Mouse (Mus musculus) testis, adult 2 months (tissue): ENCODE data around the gene Fdxacb1. TPM values are rescaled to one million over a fixed set of nuclear protein-coding genes. Genes with fewer than 3 reads are reported as not detected.

Experiments
- H3K27ac ChIP-seq: fragments of 200-500 bp; 2 replicates; pipeline ENCODE4 v1.5.1; 2012; ENCODE audit warnings: low read depth, low read length; ENCODE audit not compliant: control insufficient read depth, insufficient read depth
- H3K27me3 ChIP-seq: fragments of 200-500 bp; 2 replicates; pipeline ENCODE4 v1.6.1; 2012; ENCODE audit warnings: mild to moderate bottlenecking, low read length, moderate library complexity; ENCODE audit not compliant: control insufficient read depth, insufficient read depth
- H3K36me3 ChIP-seq: fragments of 200-500 bp; 2 replicates; pipeline ENCODE4 v1.6.1; 2012; ENCODE audit warnings: mild to moderate bottlenecking, low read length; ENCODE audit not compliant: control insufficient read depth, insufficient read depth
- H3K4me1 ChIP-seq: fragments of 200-500 bp; 2 replicates; pipeline ENCODE4 v1.6.1; 2012; ENCODE audit warnings: low read length; ENCODE audit not compliant: control insufficient read depth, insufficient read depth
- H3K4me3 ChIP-seq: fragments of 200-500 bp; 2 replicates; pipeline ENCODE4 v1.5.1; 2012; ENCODE audit warnings: low read depth, mild to moderate bottlenecking, low read length, moderate library complexity, mixed read lengths; ENCODE audit not compliant: control insufficient read depth
- CTCF ChIP-seq: fragments of 200-500 bp; IDR thresholded peaks from 2 replicates; pipeline ENCODE4 v1.5.1; 2012; ENCODE audit warnings: low read depth, mild to moderate bottlenecking, inconsistent platforms, low read length, moderate library complexity; ENCODE audit not compliant: control insufficient read depth, insufficient read depth, insufficient replicate concordance
- POLR2A ChIP-seq: fragments of 200-500 bp; IDR thresholded peaks from 2 replicates; pipeline ENCODE4 v1.6.1; 2012; ENCODE audit warnings: low read depth, mild to moderate bottlenecking, inconsistent platforms, low read length, moderate library complexity; ENCODE audit not compliant: control insufficient read depth
- polyA plus RNA-seq: library from polyadenylated mRNA; depleted of rRNA; stranded (reverse); fragments of >200 nt; gene quantifications from 2 replicates; pipeline ENCODE4 v1.2.3, GENCODE M21; 2012; rRNA removed

The Fdxacb1 gene
- polyA plus RNA-seq = 5.3 and 5.8 TPM in 2 replicates

DNA sequence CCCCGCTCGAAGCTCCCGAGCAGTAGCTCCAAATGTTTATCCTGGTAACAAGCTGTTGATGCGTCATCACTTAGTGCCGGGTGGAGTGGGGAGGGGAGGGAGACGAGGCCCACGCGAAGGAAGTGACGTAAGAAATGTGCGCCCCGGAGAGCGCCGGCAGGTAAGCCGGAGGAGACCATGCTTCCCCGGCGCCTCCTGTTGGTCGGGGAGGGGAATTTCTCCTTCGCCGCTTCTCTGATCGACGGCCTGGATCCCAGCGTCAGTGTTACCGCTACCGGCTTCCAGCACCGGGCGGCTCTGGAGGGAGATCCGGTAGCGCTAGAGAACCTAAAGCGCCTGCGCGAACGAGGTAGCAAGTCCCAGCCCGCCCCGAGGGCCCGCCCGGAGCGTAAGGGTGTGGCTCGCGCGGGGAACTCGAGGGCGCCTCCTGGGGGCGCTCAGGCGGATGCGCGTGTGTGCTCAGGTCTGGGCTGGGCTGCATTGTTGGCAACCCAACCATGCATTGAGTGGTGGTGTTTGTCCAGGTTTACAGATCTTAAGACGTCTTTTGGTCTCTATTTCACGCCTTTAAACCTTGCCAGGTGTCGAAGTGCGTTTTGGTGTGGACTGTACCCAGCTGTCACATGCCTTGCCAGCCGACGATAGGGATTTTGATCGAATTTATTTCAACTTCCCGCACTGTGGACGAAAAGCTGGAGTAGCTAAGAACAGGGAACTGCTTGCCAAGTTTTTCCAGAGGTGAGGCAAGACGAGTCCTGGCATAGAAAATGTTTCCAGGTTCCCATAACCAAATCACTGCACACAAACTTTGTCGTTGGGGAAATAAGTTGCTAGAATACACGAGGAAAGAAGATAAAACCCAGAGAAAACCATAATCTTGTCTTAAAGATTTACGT is at the start of gene Fdxacb1:
Gene Fdxacb1, plus strand, starts transcription at position 130 of the 896 bp plus-strand sequence.
- Histone ChIP-seq H3K4me1 (peaks cover 2% of the 10 kb centered on the region; the same call in 1 of the 2 replicates), H3K36me3 (peaks cover 2% of the 10 kb centered on the region; the same call in 1 of the 2 replicates)
- TF ChIP-seq CTCF = peak; percentile 52
- peak; percentile 73 for TF ChIP-seq POLR2A

DNA sequence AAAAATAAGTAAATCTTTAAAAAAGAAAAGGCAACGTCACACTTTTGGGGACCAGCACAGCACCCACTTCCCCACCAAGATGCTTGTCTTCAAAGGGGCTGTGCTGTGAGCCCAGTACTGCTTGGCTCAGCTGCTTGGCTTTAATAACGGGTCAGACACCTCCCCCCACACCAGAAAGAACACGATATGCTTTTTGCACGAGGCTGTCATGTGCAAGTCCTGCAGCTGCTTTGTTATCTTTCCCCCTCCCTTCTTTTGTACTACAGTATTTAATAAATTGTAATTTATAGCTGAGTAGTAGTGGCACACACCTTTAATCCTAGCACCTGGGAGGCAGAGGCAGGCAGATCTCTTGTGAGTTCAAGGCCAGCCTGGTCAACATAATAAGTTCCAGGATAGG is 49.2 kb upstream of the Fdxacb1 start:
- peaks cover 2% of the 10 kb centered on the region for H3K4me1 ChIP-seq
- no peak overlapping the region for H3K4me3 ChIP-seq
- H3K27me3 ChIP-seq = no peaks in the 10 kb centered on the region
- H3K36me3 ChIP-seq = no peaks in the 10 kb centered on the region
- no peak overlapping the region for H3K27ac ChIP-seq
- TF ChIP-seq POLR2A (no peak), CTCF (no peak)

More for the DNA sequence above, at the start of gene Fdxacb1:
- peak within 1 kb of the TSS; percentile 86 for H3K4me3 ChIP-seq
- H3K27me3 ChIP-seq = no peaks in the 10 kb centered on the region
- peak within 1 kb of the TSS; percentile 85 for H3K27ac ChIP-seq

DNA sequence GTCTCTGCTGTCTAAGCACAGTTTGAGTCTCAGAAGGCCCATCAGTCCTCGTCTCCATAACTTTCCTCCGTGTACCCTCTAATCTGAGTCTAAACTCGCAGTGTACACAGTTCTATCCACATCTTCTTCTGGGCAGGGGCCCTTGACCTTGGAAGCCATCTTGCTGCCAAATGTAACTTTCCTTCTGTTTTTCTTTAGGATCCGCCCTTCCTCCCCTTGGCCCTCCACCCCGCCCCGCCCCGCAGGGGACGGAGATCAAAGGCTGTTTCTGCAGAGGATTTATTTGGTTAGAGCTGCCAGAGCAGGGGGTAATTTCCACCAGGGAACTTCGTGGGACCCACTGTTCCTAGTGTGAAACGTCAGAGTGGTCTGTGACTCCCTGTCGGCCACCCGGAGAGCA is 47.0 kb upstream of the Fdxacb1 start:
- Histone ChIP-seq H3K27me3 (no peaks in the 10 kb centered on the region), H3K4me1 (peaks cover 2% of the 10 kb centered on the region), H3K36me3 (no peaks in the 10 kb centered on the region), H3K4me3 (no peak overlapping the region), H3K27ac (peak overlapping the region; percentile 60; the same call in 1 of the 2 replicates)
- no peak for TF ChIP-seq CTCF
- TF ChIP-seq POLR2A = no peak

DNA sequence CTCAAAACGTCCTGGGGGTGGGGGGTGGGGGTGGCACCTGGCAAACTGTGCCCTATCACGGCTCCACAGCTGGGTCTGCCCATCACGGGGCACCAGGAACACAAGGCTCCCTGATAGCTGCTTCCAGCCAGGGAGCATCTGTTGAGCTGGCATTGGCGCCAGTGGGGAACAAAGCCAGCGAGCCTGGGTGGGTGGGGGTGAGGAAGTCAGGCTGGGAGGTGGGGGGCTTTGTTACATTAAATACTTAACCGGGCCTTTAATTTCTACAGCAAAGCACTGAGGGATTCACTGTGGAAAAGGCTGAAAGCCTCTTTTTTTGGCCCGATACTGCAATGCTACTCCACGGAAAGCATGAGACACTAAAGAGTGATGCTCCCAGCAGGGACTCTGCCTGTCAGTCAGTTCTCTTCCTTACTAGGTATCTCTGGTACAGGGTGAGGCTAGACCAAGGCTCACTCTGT is 45.6 kb upstream of the Fdxacb1 start:
- peak overlapping the region; percentile 27 for H3K27ac ChIP-seq
- no peaks in the 10 kb centered on the region for H3K36me3 ChIP-seq
- H3K4me1 ChIP-seq = peaks cover 7% of the 10 kb centered on the region
- no peaks in the 10 kb centered on the region for H3K27me3 ChIP-seq
- TF ChIP-seq CTCF (no peak), POLR2A (no peak)
- no peak overlapping the region for H3K4me3 ChIP-seq

DNA sequence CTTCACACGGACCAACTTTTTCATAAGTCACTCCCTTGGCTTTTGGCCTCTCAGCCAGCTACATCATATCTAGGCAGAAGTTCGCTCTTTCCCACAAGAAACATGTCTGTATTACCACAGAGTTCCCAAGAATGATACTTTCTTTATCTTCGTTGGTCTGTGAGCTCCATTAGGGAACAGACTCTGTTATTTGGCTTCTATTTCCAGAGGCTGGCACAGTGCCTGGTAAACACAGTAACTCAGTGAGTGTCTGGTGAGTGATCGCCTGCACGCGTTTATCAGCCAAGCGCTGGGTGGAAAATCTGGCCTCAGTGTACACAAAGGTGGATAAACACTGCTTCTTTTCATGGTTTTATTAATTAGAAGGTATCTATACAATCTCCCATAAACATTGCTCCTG is 44.6 kb upstream of the Fdxacb1 start:
- TF ChIP-seq CTCF (no peak), POLR2A (no peak)
- no peaks in the 10 kb centered on the region for H3K27me3 ChIP-seq
- H3K4me1 ChIP-seq = peaks cover 14% of the 10 kb centered on the region
- H3K4me3 ChIP-seq = no peak overlapping the region
- no peaks in the 10 kb centered on the region for H3K36me3 ChIP-seq
- H3K27ac ChIP-seq = peak overlapping the region; percentile 36

DNA sequence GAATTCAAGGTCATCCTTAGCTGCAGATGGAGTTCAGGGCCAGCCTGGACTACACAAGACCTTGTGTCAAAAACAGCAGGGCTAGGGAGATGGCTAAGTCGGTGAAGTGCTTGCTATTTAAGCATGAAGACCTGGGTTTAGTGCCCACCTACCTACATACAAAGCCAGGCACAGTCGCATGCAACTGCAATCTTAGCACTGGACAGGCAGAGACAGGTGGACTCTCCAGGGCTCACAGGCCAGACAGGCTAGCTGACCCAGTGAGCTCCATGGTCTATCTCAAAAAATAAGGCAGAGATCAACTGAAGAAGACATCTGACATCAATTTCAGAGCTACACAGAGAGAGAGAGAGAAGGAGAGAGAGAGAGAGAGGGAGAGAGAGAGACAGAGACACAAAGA is 43.9 kb upstream of the Fdxacb1 start:
- Histone ChIP-seq H3K4me3 (no peak overlapping the region), H3K4me1 (peaks cover 14% of the 10 kb centered on the region), H3K27me3 (no peaks in the 10 kb centered on the region), H3K36me3 (no peaks in the 10 kb centered on the region), H3K27ac (peak overlapping the region; percentile 40; the same call in 1 of the 2 replicates)
- TF ChIP-seq POLR2A (no peak), CTCF (no peak)

DNA sequence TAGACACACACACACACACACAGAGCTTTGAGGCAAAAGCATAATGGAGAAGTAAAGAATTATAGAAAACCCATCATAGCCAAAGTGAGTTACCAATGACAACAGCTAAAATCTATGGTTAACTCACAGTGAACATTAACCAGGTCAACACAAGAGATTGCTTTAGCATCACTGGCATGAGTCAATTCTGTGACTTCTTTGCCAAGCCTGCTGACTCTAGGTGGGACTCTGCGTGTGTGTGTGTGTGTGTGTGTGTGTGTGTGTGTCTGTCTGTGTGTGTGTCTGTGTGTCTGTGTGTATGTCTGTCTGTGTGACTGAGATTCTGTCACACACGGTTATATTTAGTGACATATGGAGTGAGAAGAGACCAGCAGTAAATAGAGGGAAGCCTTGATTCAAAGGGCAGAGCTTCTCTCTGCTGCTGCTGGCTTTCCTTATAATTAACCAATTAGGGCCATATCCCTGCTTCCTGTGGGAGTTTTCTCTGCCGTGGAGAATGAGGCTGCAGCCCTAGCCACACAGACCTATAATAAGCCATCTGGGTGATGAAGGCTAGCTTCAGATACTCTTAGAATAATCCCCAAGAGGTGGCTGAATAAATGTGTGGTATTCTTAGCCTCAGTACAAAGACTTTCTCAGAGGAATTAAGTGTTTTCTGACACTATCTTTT is 43.2 kb upstream of the Fdxacb1 start:
- Histone ChIP-seq H3K36me3 (no peaks in the 10 kb centered on the region), H3K4me1 (peaks cover 14% of the 10 kb centered on the region), H3K27ac (no peak overlapping the region), H3K4me3 (no peak overlapping the region), H3K27me3 (no peaks in the 10 kb centered on the region)
- no peak for TF ChIP-seq CTCF
- no peak for TF ChIP-seq POLR2A
